Mouse (Mus musculus) MEL (cell line): ENCODE measurements around the gene Mobp.
A peak's percentile ranks its signal among the peaks of the same experiment; 100 is the strongest.

ENCODE experiments used
- CHD1 ChIP-seq: IDR thresholded peaks from 2 replicates; pipeline ENCODE4 v1.6.1; 2012; ENCODE audit warnings: low read depth, mild to moderate bottlenecking, inconsistent platforms, low read length, improper control_type of control experiment
- CTCF ChIP-seq, 3 experiments: IDR thresholded peaks in 2 of 3; conservative IDR thresholded peaks in 1 of 3; 2 replicates each; pipeline ENCODE4 v1.5.1; 2011 to 2012; ENCODE audit warnings: low read length in 3 of 3, low read depth in 2 of 3, mild to moderate bottlenecking in 2 of 3, improper control_type of control experiment in 1 of 3, inconsistent platforms in 1 of 3, mixed read lengths in 1 of 3, moderate library complexity in 1 of 3; ENCODE audit not compliant: control insufficient read depth in 1 of 3, insufficient read depth in 1 of 3, poor library complexity in 1 of 3, severe bottlenecking in 1 of 3
- EP300 ChIP-seq, 2 experiments: IDR thresholded peaks; 2 replicates each; pipeline ENCODE4 v1.6.1; 2011; ENCODE audit warnings: improper control_type of control experiment in 2 of 2, low read length in 2 of 2, low read depth in 1 of 2, mild to moderate bottlenecking in 1 of 2
- GABPA ChIP-seq: IDR thresholded peaks from 2 replicates; pipeline ENCODE4 v1.6.1; 2012; ENCODE audit warnings: low read depth, mild to moderate bottlenecking, inconsistent platforms, low read length, improper control_type of control experiment, moderate library complexity
- KAT2A ChIP-seq: conservative IDR thresholded peaks from 2 replicates; pipeline ENCODE4 v1.6.1; 2012; ENCODE audit warnings: low read depth, low read length, improper control_type of control experiment, inconsistent platforms
- MXI1 ChIP-seq: IDR thresholded peaks from 2 replicates; pipeline ENCODE4 v1.6.1; 2011; ENCODE audit warnings: mild to moderate bottlenecking, low read depth, low read length, improper control_type of control experiment
- MYB ChIP-seq: IDR thresholded peaks from 2 replicates; pipeline ENCODE4 v1.6.1; 2011; ENCODE audit warnings: mild to moderate bottlenecking, low read depth, low read length, improper control_type of control experiment
- NRF1 ChIP-seq: IDR thresholded peaks from 2 replicates; pipeline ENCODE4 v1.6.1; 2014; ENCODE audit warnings: low read depth, mild to moderate bottlenecking, inconsistent platforms, low read length, improper control_type of control experiment, moderate library complexity; ENCODE audit not compliant: poor library complexity, insufficient read depth, severe bottlenecking
- POLR2A ChIP-seq, 2 experiments: IDR thresholded peaks; 2 replicates each; pipeline ENCODE4 v1.6.1; 2011 to 2012; ENCODE audit warnings: low read length in 2 of 2, mild to moderate bottlenecking in 2 of 2, control low read depth in 1 of 2, improper control_type of control experiment in 1 of 2, low read depth in 1 of 2, moderate library complexity in 1 of 2; ENCODE audit not compliant: control insufficient read depth in 1 of 2, insufficient read depth in 1 of 2, poor library complexity in 1 of 2
- SMC3 ChIP-seq: IDR thresholded peaks from 2 replicates; pipeline ENCODE4 v1.6.1; 2011; ENCODE audit warnings: low read depth, low read length, improper control_type of control experiment
- TAL1 ChIP-seq: IDR thresholded peaks from 2 replicates; pipeline ENCODE4 v1.6.1; 2012; ENCODE audit warnings: mild to moderate bottlenecking, inconsistent platforms, low read length, moderate library complexity, mixed read lengths
- TCF12 ChIP-seq: IDR thresholded peaks from 2 replicates; pipeline ENCODE4 v1.6.1; 2014; ENCODE audit warnings: low read depth, mild to moderate bottlenecking, inconsistent platforms, low read length, improper control_type of control experiment, moderate library complexity

- TF ChIP-seq MXI1 (no peak), POLR2A (IDR thresholded peaks at IDR 0.05; ENCODE audit: control insufficient read depth in 1 of 2, insufficient read depth in 1 of 2, low read depth in 1 of 2, low read length in 2 of 2, poor library complexity in 1 of 2) (no peak), EP300 (IDR thresholded peaks at IDR 0.05; ENCODE audit: low read depth in 1 of 2, low read length in 2 of 2) (0 out of 4 replicates have a peak, but pooled peaks of 1 of the 2 experiments have one; percentile 4), CTCF (IDR thresholded peaks at IDR 0.05 in 2 of 3, conservative IDR thresholded peaks at IDR 0.05 in 1 of 3; ENCODE audit: control insufficient read depth in 1 of 3, insufficient read depth in 1 of 3, low read depth in 2 of 3, low read length in 3 of 3, poor library complexity in 1 of 3, severe bottlenecking in 1 of 3) (no peak), SMC3 (no peak), MYB (no peak), TAL1 (no peak), CHD1 (no peak), NRF1 (no peak), GABPA (no peak), KAT2A (no peak), TCF12 (no peak)
Observed at GRCm38 (mm10) chr9:120114789-120115151, 34.7 kb upstream of the Mobp start.
